Mouse (Mus musculus) thymus, adult 2 months (tissue): Measurements from ENCODE around the gene Minos1.

Source experiments
- CTCF ChIP-seq: fragments of 200-500 bp; IDR thresholded peaks from 2 replicates; pipeline ENCODE4 v1.5.1; 2012; ENCODE audit warnings: mild to moderate bottlenecking, control low read depth, low read length, moderate library complexity, borderline replicate concordance; ENCODE audit not compliant: control insufficient read depth, poor library complexity, insufficient read depth; ENCODE audit errors: extremely low read depth
- POLR2A ChIP-seq: fragments of 200-500 bp; IDR thresholded peaks from 2 replicates; pipeline ENCODE4 v1.6.1; 2012; ENCODE audit warnings: mild to moderate bottlenecking, low read length, control low read depth, moderate library complexity; ENCODE audit not compliant: control insufficient read depth, poor library complexity, insufficient read depth; ENCODE audit errors: extremely low read depth

DNA sequence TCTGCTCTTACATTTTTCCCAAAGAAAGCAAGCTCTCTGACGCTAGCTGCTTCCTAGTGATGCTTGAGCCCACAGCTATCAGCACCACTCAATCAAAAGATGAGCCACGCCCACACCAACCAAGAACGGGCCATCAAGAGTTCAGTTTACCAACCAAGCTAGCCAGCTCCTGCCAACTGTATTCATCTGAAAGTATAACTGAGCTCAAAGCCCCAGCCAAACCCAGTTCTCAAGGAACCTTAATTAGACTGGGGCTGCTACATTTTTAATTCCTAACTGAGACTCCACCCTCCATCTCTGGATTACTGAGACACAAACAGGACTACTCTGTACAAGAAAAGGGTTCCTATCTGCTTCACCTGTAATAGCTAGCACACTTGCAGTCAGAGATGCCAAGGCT, 20.1 kb downstream of the Minos1 start:
- TF ChIP-seq POLR2A, result no peak
- TF ChIP-seq CTCF, result no peak
